Comparison of ENCODE assay signal across 18 mouse cellular contexts in genomic region chr4:54954455-54954854, GRCm38 (mm10). TPM values are rescaled to one million over a fixed set of nuclear protein-coding genes. Genes with fewer than 3 reads are reported as not detected.
DNase-seq lines count a peak whose midpoint lies in the region; ATAC-seq lines count a peak whose summit lies in the region.
"Had no signal": no experiment of that assay in that cellular context is flagged by ENCODE, and none has a peak within 500 bp of the region (broad histone marks: within the 10 kb centered on the region; RNA-seq: fewer than 3 reads in every experiment).

No protein-coding gene starts in this region.

- H3K9me3 ChIP-seq in kidney, embryonic 14.5 days (ENCODE audit: control insufficient read depth, low read length) = no peaks in the 10 kb centered on the region
- H3K9me3 ChIP-seq: embryonic facial prominence, embryonic 12.5 days; hindbrain, embryonic 15.5 days; limb, embryonic 15.5 days; midbrain, embryonic 13.5 days had no signal

- no peak overlapping the region for H3K4me3 ChIP-seq in kidney, embryonic 14.5 days (ENCODE audit: low read length)
- H3K4me3 ChIP-seq: embryonic facial prominence, embryonic 12.5 days; hindbrain, embryonic 15.5 days; limb, embryonic 15.5 days; midbrain, embryonic 13.5 days had no signal

- no peaks in the 10 kb centered on the region; the same call in 1 of the 2 replicates for H3K36me3 ChIP-seq in kidney, embryonic 14.5 days (ENCODE audit: control insufficient read depth, insufficient read depth, low read length)
- H3K36me3 ChIP-seq: limb, embryonic 15.5 days had no signal

- peaks cover 11% of the 10 kb centered on the region; the same call in 1 of the 2 replicates for H3K4me1 ChIP-seq in kidney, embryonic 14.5 days (ENCODE audit: control insufficient read depth, insufficient read depth, low read length)

- WGBS in kidney, embryonic 14.5 days = 71% methylated on average over 3 of the region's 3 CpGs

- H3K27ac ChIP-seq in kidney, embryonic 14.5 days (ENCODE audit: low read depth, low read length) = no peak overlapping the region
- H3K27ac ChIP-seq: embryonic facial prominence, embryonic 12.5 days; hindbrain, embryonic 15.5 days; limb, embryonic 15.5 days; macrophage; midbrain, embryonic 13.5 days had no signal

- ATAC-seq in frontal cortex, adult (ENCODE audit: low TSS enrichment) = peak; percentile 41; the same call in 1 of the 2 replicates
- ATAC-seq in kidney, embryonic 14.5 days (ENCODE audit: low FRiP score, low TSS enrichment) = no peak
- ATAC-seq: midbrain, embryonic 13.5 days had no signal

- no peak overlapping the region for H3K9ac ChIP-seq in kidney, embryonic 14.5 days (ENCODE audit: low read depth, low read length)
- H3K9ac ChIP-seq: embryonic facial prominence, embryonic 12.5 days; hindbrain, embryonic 15.5 days; limb, embryonic 15.5 days; midbrain, embryonic 13.5 days had no signal

- DNase-seq in frontal cortex, adult 2 months (ENCODE audit: extremely low spot score in 1 of 2, low spot score in 1 of 2) = no peak
- DNase-seq in kidney, adult 9 months = peak; percentile 33
- DNase-seq in adipocyte (ENCODE audit: low spot score) = peak; percentile 83
- DNase-seq in lung, postnatal 14 days = peak; percentile 54
- DNase-seq in cerebellum, adult 9-11 months = no peak
- DNase-seq in thymus, postnatal 0 days (ENCODE audit: low spot score) = no peak
- DNase-seq: adrenal gland, adult 2 months; cerebellum, postnatal 36 days; gastrocnemius, postnatal 14 days; right cerebral cortex, postnatal 14 days; thymus, postnatal 14 days had no signal

- no peaks in the 10 kb centered on the region for H3K27me3 ChIP-seq in kidney, embryonic 14.5 days (ENCODE audit: control insufficient read depth, insufficient read depth, low read length)
- H3K27me3 ChIP-seq: embryonic facial prominence, embryonic 12.5 days; hindbrain, embryonic 15.5 days; limb, embryonic 15.5 days; midbrain, embryonic 13.5 days had no signal

- no peak overlapping the region for H3K4me2 ChIP-seq in kidney, embryonic 14.5 days (replicated peaks; ENCODE audit: low read depth, low read length)
- H3K4me2 ChIP-seq: embryonic facial prominence, embryonic 12.5 days; hindbrain, embryonic 15.5 days; limb, embryonic 15.5 days; midbrain, embryonic 13.5 days had no signal

RNA-seq across cellular contexts. Expression of gene Zfp462, which starts 9.6 kb away (rescaled TPM):
- 20.7 and 23.0 TPM in 2 replicates for polyA plus RNA-seq in frontal cortex, adult 2 months (2012; rRNA removed)
- polyA plus RNA-seq in kidney, embryonic 14.5 days (2014; fragmentation: Nextera tagmentation; extraction: Ambion mirVana) = 6.2 and 10.0 TPM in 2 replicates
- 0.54 and 0.57 TPM in 2 replicates for polyA plus RNA-seq in thymus, postnatal 0 days (2015; fragmentation: Nextera tagmentation; extraction: Ambion mirVana)

Comparison
In these comparisons a context has a peak if more than half of its experiments do, and no peak if none do; other contexts are left out.
1. DNase-seq: peak in kidney, adult 9 months (single experiment), adipocyte (single experiment) and lung, postnatal 14 days (single experiment); none in frontal cortex, adult 2 months (0 of 2), cerebellum, adult 9-11 months (single experiment) and thymus, postnatal 0 days (single experiment).